Mouse (Mus musculus) small intestine, adult 2 months (tissue): Measurements from ENCODE around the gene 1110002E22Rik.

ENCODE experiments used
- CTCF ChIP-seq: fragments of 200-500 bp; IDR thresholded peaks from 2 replicates; pipeline ENCODE4 v1.5.1; 2012; ENCODE audit warnings: low read depth, mild to moderate bottlenecking, control low read depth, inconsistent platforms, low read length, moderate library complexity, mixed read lengths; ENCODE audit not compliant: insufficient replicate concordance, insufficient read length; ENCODE audit errors: extremely low read depth
- POLR2A ChIP-seq: fragments of 200-500 bp; IDR thresholded peaks from 2 replicates; pipeline ENCODE4 v1.6.1; 2012; ENCODE audit warnings: low read depth, mild to moderate bottlenecking, control low read depth, inconsistent platforms, low read length, moderate library complexity

- TF ChIP-seq CTCF (no peak), POLR2A (no peak)
Observed at GRCm38 (mm10) chr3:138071476-138072073, 6.7 kb downstream of the 1110002E22Rik start.
